In the genomic region with DNA sequence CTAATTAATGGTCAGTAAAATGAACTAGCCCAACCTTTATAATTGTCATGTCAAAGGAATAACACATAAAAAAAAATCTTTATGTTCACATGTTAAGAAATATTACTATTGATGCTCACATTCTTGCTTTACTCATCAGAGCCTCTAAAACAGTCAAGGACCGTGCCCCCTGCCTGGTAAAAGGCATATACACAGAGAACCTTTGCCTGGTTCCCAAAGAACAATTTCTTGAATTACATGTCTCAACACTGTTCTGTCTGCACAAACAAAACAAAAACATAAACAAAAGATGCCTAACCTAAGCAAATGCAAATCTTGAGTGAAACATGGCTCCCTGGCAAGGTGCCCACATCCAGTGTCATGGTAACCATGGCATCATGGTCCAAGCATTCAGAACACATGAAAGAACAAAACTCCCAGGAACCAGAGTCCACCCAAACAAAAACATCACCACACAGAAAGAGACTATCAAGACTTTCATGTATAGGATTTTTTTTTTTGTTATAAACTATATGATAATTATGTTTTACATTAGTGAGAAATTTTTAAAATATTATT, we compare ENCODE assay signal across 19 mouse cellular contexts.
DNase-seq lines count a peak whose midpoint lies in the region; ATAC-seq and TF ChIP-seq lines count a peak whose summit lies in the region.
"Had no signal": no experiment of that assay in that cellular context is flagged by ENCODE, and none has a peak within 500 bp of the region (broad histone marks: within the 10 kb centered on the region; RNA-seq: fewer than 3 reads in every experiment).

No protein-coding gene starts in this region.

- no peaks in the 10 kb centered on the region for H3K4me1 ChIP-seq in hindbrain, embryonic 11.5 days (replicated peaks; ENCODE audit: control insufficient read depth, insufficient read depth, low read length)
- H3K4me1 ChIP-seq in hindbrain, embryonic 10.5 days (replicated peaks): no peaks in the 10 kb centered on the region
- no peaks in the 10 kb centered on the region for H3K4me1 ChIP-seq in midbrain, postnatal 0 days (ENCODE audit: insufficient read depth, low read length)
- no peaks in the 10 kb centered on the region for H3K4me1 ChIP-seq in midbrain, embryonic 10.5 days
- H3K4me1 ChIP-seq in forebrain, embryonic 12.5 days: no peaks in the 10 kb centered on the region
- no peaks in the 10 kb centered on the region for H3K4me1 ChIP-seq in hindbrain, embryonic 14.5 days (replicated peaks; ENCODE audit: control insufficient read depth, insufficient read depth, low read length)
- H3K4me1 ChIP-seq: embryonic facial prominence, embryonic 15.5 days; liver, embryonic 12.5 days; lung, embryonic 15.5 days had no signal

- peak; percentile 58 for ATAC-seq in hindbrain, embryonic 11.5 days (ENCODE audit: low FRiP score)
- no peak for ATAC-seq in midbrain, postnatal 0 days (ENCODE audit: low FRiP score)
- ATAC-seq in forebrain, embryonic 12.5 days (ENCODE audit: low FRiP score): peak; percentile 69; the same call in 1 of the 2 replicates
- ATAC-seq in hindbrain, embryonic 14.5 days (ENCODE audit: low FRiP score): peak; percentile 27; the same call in 1 of the 2 replicates
- ATAC-seq: intestine, postnatal 0 days; liver, embryonic 12.5 days had no signal

- TF ChIP-seq CTCF in midbrain, postnatal 0 days (IDR thresholded peaks at IDR 0.05): no peak

- no peaks in the 10 kb centered on the region for H3K27me3 ChIP-seq in hindbrain, embryonic 11.5 days (ENCODE audit: control insufficient read depth, insufficient read depth, low read length)
- no peaks in the 10 kb centered on the region for H3K27me3 ChIP-seq in hindbrain, embryonic 10.5 days (ENCODE audit: insufficient read depth, poor library complexity, severe bottlenecking)
- H3K27me3 ChIP-seq in midbrain, postnatal 0 days (ENCODE audit: insufficient read depth, low read length): no peaks in the 10 kb centered on the region
- H3K27me3 ChIP-seq in midbrain, embryonic 10.5 days (ENCODE audit: low read depth, poor library complexity, severe bottlenecking): no peaks in the 10 kb centered on the region
- H3K27me3 ChIP-seq in forebrain, embryonic 12.5 days: no peaks in the 10 kb centered on the region
- no peaks in the 10 kb centered on the region for H3K27me3 ChIP-seq in hindbrain, embryonic 14.5 days (ENCODE audit: control insufficient read depth, insufficient read depth, low read length)
- H3K27me3 ChIP-seq: embryonic facial prominence, embryonic 15.5 days; heart, embryonic 13.5 days; liver, embryonic 12.5 days; lung, embryonic 15.5 days had no signal

- no peak overlapping the region for H3K4me2 ChIP-seq in hindbrain, embryonic 11.5 days (replicated peaks; ENCODE audit: low read depth, low read length)
- H3K4me2 ChIP-seq in midbrain, postnatal 0 days (ENCODE audit: low read depth, low read length, poor library complexity, severe bottlenecking): no peak overlapping the region
- H3K4me2 ChIP-seq in forebrain, embryonic 12.5 days: no peak overlapping the region
- no peak overlapping the region for H3K4me2 ChIP-seq in hindbrain, embryonic 14.5 days (replicated peaks)
- H3K4me2 ChIP-seq: embryonic facial prominence, embryonic 15.5 days; heart, embryonic 13.5 days; liver, embryonic 12.5 days; lung, embryonic 15.5 days had no signal

- no peak overlapping the region for H3K27ac ChIP-seq in hindbrain, embryonic 11.5 days (ENCODE audit: low read depth, low read length)
- H3K27ac ChIP-seq in hindbrain, embryonic 10.5 days: no peak overlapping the region
- H3K27ac ChIP-seq in midbrain, postnatal 0 days (ENCODE audit: low read depth, low read length): no peak overlapping the region
- no peak overlapping the region for H3K27ac ChIP-seq in midbrain, embryonic 10.5 days (replicated peaks)
- H3K27ac ChIP-seq in forebrain, embryonic 12.5 days: no peak overlapping the region
- H3K27ac ChIP-seq in hindbrain, embryonic 14.5 days: no peak overlapping the region
- H3K27ac ChIP-seq: embryonic facial prominence, embryonic 15.5 days; gastrocnemius, adult 2 months; heart, embryonic 13.5 days; kidney, postnatal 0 days; layer of hippocampus, adult 2 months; liver, embryonic 12.5 days; lung, embryonic 15.5 days had no signal

- no peak overlapping the region for H3K4me3 ChIP-seq in hindbrain, embryonic 11.5 days (ENCODE audit: low read depth, low read length)
- no peak overlapping the region for H3K4me3 ChIP-seq in hindbrain, embryonic 10.5 days
- H3K4me3 ChIP-seq in midbrain, postnatal 0 days (ENCODE audit: low read depth, low read length): no peak overlapping the region
- H3K4me3 ChIP-seq in midbrain, embryonic 10.5 days: no peak overlapping the region
- no peak overlapping the region for H3K4me3 ChIP-seq in forebrain, embryonic 12.5 days (replicated peaks)
- no peak overlapping the region for H3K4me3 ChIP-seq in hindbrain, embryonic 14.5 days (replicated peaks; ENCODE audit: low read length)
- H3K4me3 ChIP-seq: embryonic facial prominence, embryonic 15.5 days; gastrocnemius, adult 2 months; heart, embryonic 13.5 days; layer of hippocampus, adult 2 months; liver, embryonic 12.5 days; lung, embryonic 15.5 days had no signal

- WGBS in hindbrain, embryonic 11.5 days: 88% methylated on average over 1 of the region's 1 CpGs
- 93% methylated on average over 1 of the region's 1 CpGs for WGBS in hindbrain, embryonic 10.5 days
- 70% methylated on average over 1 of the region's 1 CpGs for WGBS in midbrain, postnatal 0 days
- 93% methylated on average over 1 of the region's 1 CpGs for WGBS in midbrain, embryonic 10.5 days
- 65% methylated on average over 1 of the region's 1 CpGs for WGBS in forebrain, embryonic 12.5 days
- 53% methylated on average over 1 of the region's 1 CpGs for WGBS in hindbrain, embryonic 14.5 days

- no peaks in the 10 kb centered on the region for H3K36me3 ChIP-seq in hindbrain, embryonic 11.5 days (ENCODE audit: control insufficient read depth, insufficient read depth, low read length)
- H3K36me3 ChIP-seq in hindbrain, embryonic 10.5 days: no peaks in the 10 kb centered on the region
- no peaks in the 10 kb centered on the region for H3K36me3 ChIP-seq in midbrain, postnatal 0 days (ENCODE audit: insufficient read depth, low read length)
- no peaks in the 10 kb centered on the region for H3K36me3 ChIP-seq in midbrain, embryonic 10.5 days
- no peaks in the 10 kb centered on the region for H3K36me3 ChIP-seq in forebrain, embryonic 12.5 days (replicated peaks)
- H3K36me3 ChIP-seq in hindbrain, embryonic 14.5 days (replicated peaks; ENCODE audit: control insufficient read depth, insufficient read depth): no peaks in the 10 kb centered on the region
- H3K36me3 ChIP-seq: embryonic facial prominence, embryonic 15.5 days; heart, embryonic 13.5 days; liver, embryonic 12.5 days; lung, embryonic 15.5 days had no signal

- H3K9ac ChIP-seq in hindbrain, embryonic 11.5 days (ENCODE audit: low read depth, low read length): no peak overlapping the region
- no peak overlapping the region for H3K9ac ChIP-seq in midbrain, postnatal 0 days (replicated peaks; ENCODE audit: low read length, poor library complexity, severe bottlenecking)
- H3K9ac ChIP-seq in forebrain, embryonic 12.5 days: no peak overlapping the region
- no peak overlapping the region for H3K9ac ChIP-seq in hindbrain, embryonic 14.5 days
- H3K9ac ChIP-seq: embryonic facial prominence, embryonic 15.5 days; heart, embryonic 13.5 days; liver, embryonic 12.5 days; lung, embryonic 15.5 days had no signal

- DNase-seq in hindbrain, embryonic 11.5 days (ENCODE audit: low spot score): peak; percentile 37
- no peak for DNase-seq in hindbrain, embryonic 10.5 days (ENCODE audit: low spot score)
- DNase-seq in midbrain, postnatal 0 days (ENCODE audit: low spot score): peak; percentile 63
- DNase-seq in midbrain, embryonic 10.5 days (ENCODE audit: low spot score): no peak
- DNase-seq in hindbrain, embryonic 14.5 days (ENCODE audit: low spot score): peak; percentile 64
- DNase-seq in ovary, postnatal 10 days (ENCODE audit: low spot score): no peak
- DNase-seq: adrenal gland, postnatal 25 days; cerebellum, adult 9-11 months; embryo, embryonic 11 days; gastrocnemius, adult 2 months; thymus, postnatal 4 days had no signal

- H3K9me3 ChIP-seq in hindbrain, embryonic 11.5 days (ENCODE audit: control insufficient read depth, low read length): no peaks in the 10 kb centered on the region
- H3K9me3 ChIP-seq in hindbrain, embryonic 10.5 days: no peaks in the 10 kb centered on the region
- no peaks in the 10 kb centered on the region for H3K9me3 ChIP-seq in midbrain, postnatal 0 days (ENCODE audit: low read length)
- no peaks in the 10 kb centered on the region for H3K9me3 ChIP-seq in midbrain, embryonic 10.5 days (replicated peaks)
- no peaks in the 10 kb centered on the region for H3K9me3 ChIP-seq in forebrain, embryonic 12.5 days
- H3K9me3 ChIP-seq in hindbrain, embryonic 14.5 days (ENCODE audit: control insufficient read depth, low read length): no peaks in the 10 kb centered on the region
- H3K9me3 ChIP-seq: embryonic facial prominence, embryonic 15.5 days; heart, embryonic 13.5 days; liver, embryonic 12.5 days; lung, embryonic 15.5 days had no signal

Comparison
In these comparisons a context has a peak if more than half of its experiments do, and no peak if none do; other contexts are left out.
1. DNase-seq: peak in hindbrain, embryonic 11.5 days (single experiment), midbrain, postnatal 0 days (single experiment) and hindbrain, embryonic 14.5 days (single experiment); none in hindbrain, embryonic 10.5 days (single experiment), midbrain, embryonic 10.5 days (single experiment) and ovary, postnatal 10 days (single experiment).